Mouse (Mus musculus): ENCODE results near the gene Avp.
A peak's percentile ranks its signal among the peaks of the same experiment; 100 is the strongest.
"Not testable (repeated sequence)": the region's sequence is repeated elsewhere in the genome, so short reads cannot be mapped to it uniquely, and the experiment has no call there.

The Avp gene

DNA sequence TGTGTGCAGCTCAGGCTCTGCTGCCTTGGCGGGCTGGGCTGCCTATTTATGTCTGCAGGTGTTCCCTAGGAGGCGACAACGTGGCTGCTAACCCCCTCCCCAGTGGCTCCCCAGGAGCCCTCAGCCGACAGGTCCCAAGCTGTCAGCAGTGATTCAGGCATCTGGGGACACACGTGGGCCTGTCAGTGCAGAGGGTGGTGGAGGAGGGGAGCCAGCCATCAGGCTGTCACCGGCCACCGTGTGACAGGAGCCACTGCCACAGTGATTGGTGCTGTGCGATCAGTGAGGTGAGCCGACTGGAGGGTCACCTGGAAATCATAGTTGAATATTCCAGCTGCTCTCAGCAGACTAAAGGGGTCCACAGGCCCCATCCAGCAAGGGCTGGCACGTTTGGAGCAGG is at the start of gene Avp:
Avp (minus strand) TSS at position 3 of the 400 bp plus-strand sequence.
- no peak for DNase-seq (ENCODE audit: low spot score in 2 of 2)

DNA sequence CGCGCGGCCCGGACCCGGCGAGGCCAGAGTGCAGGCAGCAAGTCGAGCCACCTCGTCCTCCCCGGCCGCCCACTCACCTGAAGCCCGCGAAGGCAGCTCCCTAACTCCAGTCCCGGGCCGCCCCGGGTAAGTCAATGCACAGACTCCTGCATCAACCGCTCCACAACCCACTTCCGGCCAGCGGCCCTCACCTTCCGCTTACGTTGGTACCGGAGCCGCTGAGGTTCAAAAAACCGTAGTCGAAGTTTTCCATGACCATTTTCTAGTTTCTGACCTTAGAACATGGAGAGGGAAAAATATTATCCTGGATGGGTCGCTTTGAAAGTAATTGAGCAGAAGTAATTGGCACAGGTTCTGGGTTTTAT is 47.5 kb upstream of the Avp start, which contains the start of the genes Fastkd5 and Ubox5:
Fastkd5 (minus strand) TSS at position 189 of the 365 bp plus-strand sequence.
Ubox5 (minus strand) TSS at position 200 of the 365 bp plus-strand sequence.
- DNase-seq (ENCODE audit: low spot score in 2 of 2): peak; percentile 89 to 93

DNA sequence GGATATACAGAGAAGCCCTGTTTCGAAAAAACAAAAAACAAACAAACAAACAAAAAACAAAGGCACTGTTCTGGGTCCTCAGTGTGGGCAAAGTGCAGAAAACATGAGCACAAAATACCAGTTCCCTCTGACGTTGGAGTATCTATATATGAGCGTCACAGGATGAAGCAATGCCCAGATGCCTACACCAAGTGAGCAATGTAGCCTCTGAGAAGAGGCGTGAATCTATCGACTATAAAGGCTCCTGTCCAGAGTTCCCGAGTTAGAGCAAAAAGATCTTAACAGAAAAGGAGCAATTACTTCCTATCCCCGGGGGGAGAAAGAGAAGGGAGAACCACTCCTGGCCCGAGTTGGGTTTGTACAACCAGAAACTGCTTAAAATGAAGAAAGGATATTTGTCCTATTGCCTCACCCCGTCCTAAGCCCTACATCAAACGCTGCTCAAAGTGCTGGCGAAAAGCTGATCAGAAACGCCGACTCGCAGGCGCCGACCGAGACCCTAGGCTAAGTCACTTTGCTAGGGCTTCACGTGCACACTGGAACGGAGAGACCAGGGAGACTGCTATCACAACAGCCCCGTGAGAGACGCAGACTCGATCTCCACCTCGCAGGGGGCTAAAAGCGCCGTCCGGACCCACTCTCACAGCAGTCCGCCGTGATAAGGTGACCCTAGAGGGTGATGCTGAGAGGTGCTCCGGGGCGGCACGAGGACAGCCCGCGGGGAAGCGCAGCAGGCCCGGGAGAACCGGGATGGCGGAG is 46.9 kb upstream of the Avp start:
- DNase-seq (ENCODE audit: low spot score in 2 of 2): no peak

DNA sequence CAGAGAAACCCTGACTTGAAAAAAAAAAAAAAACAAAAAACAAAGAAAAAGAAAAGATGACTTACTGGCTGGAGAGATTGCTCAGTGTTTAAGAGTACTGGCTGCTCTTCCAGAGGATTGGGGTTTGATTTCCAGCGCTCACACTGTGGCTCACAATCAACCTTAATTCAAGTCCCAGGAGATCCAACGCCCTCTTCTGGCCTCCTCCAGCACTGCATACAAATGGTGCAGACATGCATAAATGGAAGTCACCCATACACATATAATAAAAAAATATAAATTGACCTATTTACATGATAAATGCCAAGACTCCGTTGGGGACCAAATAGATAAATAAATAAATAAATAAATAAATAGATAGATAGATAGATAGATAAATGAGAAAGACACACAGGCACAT is 46.1 kb upstream of the Avp start:
- no peak for DNase-seq (ENCODE audit: low spot score in 2 of 2)

DNA sequence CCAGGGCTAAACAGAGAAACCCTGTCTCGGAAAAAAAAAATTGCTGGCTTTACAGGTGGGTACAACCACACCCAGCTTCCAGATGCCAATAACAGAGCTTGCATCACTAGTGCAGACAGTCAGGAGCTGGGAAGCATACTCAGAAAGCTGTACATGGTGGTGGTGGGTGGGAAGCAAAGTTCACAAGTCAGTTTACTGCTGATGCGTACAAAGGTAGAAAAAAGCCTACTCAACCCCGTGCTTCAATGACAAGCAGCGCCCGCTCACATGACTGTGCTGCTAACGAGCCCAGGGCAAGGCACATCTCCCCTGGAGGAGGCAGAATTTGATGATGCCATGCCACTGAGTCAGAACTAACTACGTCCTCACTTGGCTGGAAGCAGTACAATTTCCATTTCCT is 36.6 kb upstream of the Avp start:
- no peak for DNase-seq (ENCODE audit: low spot score in 2 of 2)

DNA sequence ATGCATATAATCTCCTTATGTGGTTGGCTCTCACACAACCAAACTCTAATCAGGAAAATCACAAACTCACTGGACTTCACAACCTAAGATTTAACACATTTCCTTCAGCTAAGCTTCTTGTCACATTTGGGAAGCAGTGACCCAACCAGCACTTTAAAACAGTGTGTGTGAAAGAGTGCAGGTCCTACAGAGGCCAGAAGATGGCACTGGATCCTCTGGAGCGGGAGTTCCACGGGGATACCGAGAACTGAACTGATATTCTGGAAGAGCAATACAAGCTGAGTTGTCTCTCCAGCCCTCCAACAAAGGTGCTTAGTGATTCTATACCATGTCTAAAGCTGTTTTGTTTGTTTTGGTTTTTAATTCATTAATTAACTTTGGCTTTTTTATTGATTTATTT is 30.7 kb upstream of the Avp start:
- no peak for DNase-seq (ENCODE audit: low spot score in 2 of 2)

DNA sequence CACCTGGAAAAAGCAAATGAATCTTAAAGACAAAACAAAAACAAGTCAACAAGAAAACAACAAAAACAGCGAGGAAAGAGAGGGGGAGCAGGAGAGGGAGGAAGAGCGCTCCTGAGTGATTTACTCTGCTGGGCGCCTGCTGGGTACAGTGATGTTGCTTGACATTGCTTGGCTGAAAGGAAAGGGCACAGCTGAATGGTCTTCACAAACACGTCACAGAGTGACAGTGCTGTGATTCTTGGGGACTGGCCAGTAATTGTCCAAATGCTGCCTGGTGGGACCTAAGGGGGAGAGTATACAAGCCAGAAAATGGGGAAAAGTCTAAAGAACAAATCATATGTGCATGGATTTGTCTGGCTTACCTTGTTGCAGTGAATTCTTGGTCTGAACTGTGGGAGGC is 19.8 kb upstream of the Avp start:
- DNase-seq (ENCODE audit: low spot score in 2 of 2): no peak

DNA sequence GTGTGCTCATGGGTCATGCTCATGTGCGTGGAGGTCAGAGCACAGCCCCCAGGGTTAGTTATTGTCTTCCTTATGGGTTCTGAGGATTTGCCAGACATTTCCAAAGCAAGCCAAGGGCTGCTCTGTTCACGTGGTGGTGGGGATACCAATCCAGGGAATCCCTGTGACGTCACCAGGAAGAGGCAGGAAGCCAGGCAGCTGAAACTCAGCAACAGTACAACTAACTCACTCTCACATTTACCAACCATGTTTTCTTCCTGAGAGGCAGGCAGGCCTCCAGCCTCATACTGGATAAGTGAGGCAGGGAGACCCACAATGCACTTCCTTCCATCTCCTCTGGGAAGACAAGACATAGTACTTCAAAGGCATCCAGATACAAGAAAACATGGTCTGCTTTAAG is 16.0 kb upstream of the Avp start:
- no peak for DNase-seq (ENCODE audit: low spot score in 2 of 2)

DNA sequence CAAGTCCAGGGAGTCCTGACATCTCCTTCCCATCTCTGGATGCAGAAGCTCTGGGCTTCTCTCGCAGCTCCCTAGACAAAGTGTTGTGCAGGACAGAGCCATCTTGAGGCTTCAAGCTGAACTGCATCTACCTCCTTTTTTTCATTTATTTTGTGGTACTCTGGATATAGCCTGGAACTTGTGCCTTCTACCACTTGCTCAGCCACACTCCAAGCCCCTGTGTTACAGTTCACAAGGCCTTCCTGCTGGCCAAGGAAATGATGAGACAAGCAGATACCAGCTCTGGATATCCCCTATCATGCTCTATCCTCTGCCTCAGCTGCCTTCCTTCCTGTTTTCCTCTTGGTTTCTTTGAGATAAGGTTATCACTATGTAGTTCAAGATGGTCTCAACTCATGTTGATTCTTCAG is 15.3 kb upstream of the Avp start:
- no peak for DNase-seq (ENCODE audit: low spot score in 2 of 2)

DNA sequence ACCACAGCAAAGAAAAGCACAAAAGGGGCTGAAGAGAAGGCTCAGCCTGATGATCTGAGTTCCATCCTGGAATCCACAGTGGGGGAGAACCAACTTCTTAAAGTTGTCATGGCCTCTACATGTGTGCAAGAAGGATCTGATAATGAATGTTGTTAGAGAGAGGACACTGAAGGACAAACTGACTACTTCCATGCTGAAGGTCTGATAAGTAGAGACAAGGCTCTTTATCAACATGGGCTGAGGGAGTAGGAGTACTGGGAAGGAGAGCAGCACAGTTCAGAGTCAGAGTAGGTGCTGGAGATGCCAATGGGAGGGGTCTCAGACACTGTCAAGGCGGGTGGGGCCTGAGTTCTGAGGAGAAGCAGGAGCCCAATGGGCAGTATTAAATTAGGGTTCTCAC is 13.2 kb upstream of the Avp start:
- DNase-seq (ENCODE audit: low spot score in 2 of 2): no peak

DNA sequence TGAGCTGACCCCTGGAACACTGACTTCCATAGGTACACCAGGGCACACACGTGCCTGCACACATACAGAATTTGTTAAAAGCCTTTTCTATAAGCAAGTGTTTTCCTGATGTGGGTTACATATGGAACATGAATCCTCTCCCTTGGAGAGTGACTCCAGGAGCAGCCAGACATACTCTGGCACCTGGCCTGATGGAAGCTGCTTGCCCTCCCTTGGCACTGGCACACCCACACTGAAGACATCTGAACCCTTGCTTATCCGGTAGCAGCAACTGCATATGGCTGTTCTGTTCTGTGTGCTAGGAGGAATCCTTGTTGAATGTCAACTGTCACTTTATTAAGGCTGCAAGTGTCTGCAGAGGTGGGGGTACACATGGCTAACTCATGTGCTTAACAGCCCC is 8.7 kb upstream of the Avp start:
- DNase-seq (ENCODE audit: low spot score in 2 of 2): no peak

DNA sequence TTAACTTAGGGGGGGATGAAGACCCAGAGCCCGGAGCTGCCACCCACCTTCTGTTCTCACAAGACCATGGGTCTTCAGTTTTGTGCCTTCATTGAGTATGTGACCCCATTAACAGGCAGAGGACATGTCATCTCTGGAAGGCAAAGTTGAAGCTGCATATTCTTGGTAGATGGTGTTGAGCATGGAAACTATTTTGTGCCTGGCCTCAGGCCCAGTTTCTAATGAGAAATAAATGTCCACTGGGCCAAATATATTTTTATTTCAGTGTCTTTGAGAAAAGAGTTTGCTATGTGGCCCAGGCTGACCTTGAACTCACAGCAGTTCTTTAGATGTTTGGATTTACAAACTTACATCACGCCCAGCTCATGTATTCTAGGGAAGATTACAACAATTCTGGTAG is 7.4 kb upstream of the Avp start:
- no peak for DNase-seq (ENCODE audit: low spot score in 2 of 2)

DNA sequence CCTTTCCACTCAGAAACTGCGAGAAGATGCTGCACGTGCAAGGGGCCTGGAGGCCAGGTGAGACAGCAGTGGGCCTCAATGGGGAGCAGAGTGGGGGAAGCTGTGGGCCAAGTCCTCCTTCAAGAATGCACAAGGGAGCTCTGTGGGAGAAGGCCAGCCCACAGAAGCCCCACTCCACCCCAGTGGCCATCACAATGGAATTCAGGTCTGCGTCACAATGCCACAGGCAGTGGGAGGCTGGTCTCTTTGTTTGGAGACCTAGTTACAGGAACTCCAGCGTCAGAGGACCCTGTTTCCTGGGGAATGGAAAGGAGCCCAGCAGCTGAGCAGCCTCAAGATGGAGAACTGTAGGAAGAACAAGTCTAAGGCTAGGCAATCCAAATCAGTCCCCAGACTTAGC is 6.8 kb upstream of the Avp start:
- no peak for DNase-seq (ENCODE audit: low spot score in 2 of 2)

DNA sequence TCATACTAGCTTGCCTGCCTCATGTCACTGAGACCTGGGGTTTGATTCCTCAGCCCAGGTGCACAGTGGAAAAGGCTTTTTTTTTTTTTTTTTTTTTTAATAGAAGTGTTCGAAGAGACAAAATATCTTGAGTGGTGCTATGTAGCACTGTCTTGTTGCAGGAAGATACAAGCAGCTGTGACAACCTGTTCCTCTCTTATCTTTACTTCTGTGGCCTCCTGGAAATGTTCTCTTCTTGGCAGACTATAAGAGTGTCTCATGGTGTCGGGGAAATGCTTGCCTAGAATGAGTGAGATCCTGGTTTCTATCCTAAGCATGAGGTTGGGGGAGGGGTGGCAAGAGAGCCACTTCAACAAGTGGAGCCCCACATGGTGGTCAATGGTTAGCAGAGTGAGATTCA is 6.0 kb upstream of the Avp start:
- no peak for DNase-seq (ENCODE audit: low spot score in 2 of 2)

DNA sequence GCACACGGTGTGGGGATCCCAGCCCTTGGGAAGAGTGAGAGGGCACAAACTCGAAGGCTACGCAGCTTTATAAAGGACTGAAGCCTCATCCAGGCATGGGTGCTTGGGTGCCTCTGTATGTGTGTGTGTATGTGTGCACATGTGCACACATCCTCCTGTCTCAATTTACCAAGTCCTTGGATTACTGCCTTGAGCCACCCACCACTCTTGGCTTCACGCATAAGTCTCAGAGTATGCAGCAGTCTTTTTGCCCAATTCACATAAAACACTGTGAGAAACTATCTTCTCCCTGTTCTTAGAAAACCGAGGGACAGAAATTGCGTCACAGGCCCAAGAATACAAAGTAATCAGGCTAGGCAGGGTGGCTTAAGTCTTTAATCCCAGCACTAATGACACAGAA is 3.7 kb upstream of the Avp start:
- DNase-seq (ENCODE audit: low spot score in 2 of 2): no peak

DNA sequence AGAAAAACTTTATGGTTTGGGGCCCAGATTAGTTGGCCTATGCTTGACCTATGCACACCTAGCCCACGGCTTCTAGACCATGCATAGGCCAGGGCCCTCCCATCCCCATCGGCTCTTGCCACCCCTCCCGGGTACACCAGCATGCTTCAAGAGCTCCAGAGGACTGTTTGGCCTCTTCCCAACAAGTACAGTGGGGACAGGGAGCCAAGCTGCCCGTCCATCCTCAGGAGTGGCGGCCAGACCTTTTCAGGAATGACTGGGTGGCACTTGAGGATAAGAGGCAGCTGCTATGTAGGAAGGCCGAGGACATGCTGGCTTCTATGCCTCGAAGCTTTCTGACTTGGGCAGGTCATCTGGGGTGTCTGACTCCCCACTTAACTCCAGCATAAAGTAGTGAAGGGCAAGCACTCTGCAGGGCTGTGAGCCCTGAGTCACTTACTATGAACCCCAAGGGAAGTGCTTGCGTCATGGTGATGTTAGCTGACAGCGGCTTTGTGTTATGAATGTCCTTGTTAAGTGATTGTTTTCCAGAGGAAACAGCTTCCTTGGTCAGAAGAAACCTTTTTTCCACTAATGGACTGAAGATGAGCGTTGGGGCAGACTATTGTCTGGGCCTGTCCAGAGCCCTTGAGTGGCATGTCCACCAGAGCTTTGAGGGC is 1.7 kb upstream of the Avp start:
- no peak for DNase-seq (ENCODE audit: low spot score in 2 of 2)

DNA sequence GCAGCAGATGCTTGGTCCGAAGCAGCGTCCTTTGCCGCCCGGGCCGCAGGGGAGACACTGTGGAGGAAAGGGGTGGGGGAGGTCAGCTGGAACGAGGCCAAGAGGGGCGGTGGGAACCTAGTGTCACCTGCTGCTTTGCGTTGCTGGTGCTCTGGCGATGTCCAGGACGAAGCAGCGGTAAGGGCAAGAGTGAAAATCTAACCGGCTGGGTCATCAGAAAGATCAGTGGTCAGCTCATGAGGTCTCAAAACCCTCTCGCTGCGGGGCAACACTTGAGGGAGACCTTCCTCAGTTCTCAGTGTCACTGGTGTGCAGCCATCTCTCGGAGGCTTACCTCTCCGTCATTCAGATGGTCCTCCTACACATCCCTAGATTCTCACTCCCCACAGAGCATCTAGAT is 1.2 kb downstream of the Avp start:
- DNase-seq (ENCODE audit: low spot score in 2 of 2): no peak

DNA sequence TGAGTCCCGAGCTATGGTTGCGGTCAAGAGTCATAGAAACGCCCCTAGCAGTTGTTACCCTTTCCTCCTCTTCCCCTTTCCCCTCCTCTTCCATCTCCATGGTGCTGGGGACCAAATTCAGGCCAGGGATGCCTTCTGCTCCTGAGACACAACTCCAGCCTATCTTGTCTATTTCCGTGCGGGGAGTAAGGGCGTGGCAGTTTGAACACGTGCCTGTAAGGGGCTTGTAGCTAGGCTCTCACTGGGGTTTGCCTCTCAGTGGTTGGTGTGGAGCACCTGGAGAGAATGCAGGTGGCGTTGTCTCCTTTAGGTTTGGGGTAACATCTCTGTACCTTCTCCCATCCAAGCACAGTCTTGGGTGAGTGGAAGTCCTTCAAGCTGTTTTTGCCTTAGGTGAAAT is 2.6 kb downstream of the Avp start:
- no peak for DNase-seq (ENCODE audit: low spot score in 2 of 2)

DNA sequence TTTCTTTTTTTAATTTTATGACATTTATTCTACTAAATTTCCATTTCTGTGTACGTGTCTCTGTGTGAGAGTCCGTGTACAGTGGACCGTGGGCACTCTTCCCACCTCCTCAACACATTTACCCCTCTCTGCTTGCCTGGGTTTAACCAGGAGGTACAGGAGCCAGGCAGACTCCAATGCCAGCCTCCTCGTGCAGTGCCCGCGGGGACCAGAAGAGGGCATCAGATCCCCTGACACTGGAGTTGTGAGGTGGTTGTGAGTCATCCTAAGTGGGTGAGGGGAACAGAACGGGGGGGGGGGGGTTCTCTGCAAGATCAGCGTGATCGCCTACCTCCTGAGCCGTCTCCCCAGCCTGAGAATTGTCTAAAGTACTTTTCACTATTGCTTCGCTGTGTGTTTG is 4.2 kb downstream of the Avp start:
- DNase-seq (ENCODE audit: low spot score in 2 of 2): peak; percentile 53 to 65

DNA sequence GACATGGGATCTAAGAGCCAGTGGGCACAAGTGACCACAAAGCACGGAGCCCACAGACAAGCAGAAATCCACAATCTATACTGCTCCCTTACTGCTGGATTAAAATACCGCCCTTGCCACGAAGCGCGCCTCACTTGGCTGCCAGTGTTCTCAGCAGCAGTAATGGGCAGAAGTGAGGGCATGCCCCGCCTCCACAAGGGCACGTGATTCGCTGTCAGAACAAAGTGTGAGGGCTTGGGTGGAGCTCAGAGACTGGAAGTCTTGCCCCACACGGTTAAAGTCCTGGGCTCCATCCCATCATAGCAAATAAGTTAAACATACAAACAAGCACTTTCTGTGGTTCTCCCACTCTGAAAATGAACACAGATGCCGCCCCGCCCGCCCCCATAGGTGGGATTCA is 4.7 kb downstream of the Avp start:
- DNase-seq (ENCODE audit: low spot score in 2 of 2): no peak

DNA sequence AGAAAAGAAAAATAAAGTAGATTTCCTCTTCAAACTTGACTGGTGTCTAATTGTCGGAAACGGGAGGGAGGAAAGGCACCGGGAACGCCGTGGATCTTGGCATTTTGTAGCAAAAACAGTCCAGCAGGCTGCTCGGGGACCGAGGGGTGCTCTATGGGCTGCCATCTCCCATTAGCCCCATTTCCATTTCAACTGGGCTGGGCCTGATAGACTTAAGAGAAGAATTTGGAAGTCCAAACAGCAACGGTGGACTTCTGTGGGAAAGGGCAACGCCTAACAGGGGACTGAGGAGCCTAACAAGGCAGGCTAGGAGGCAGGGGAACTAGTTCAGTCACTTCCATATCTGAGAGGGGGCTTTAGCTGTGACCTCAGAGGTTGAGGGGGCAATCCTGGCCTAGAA is 5.3 kb downstream of the Avp start:
- no peak for DNase-seq (ENCODE audit: low spot score in 2 of 2)

DNA sequence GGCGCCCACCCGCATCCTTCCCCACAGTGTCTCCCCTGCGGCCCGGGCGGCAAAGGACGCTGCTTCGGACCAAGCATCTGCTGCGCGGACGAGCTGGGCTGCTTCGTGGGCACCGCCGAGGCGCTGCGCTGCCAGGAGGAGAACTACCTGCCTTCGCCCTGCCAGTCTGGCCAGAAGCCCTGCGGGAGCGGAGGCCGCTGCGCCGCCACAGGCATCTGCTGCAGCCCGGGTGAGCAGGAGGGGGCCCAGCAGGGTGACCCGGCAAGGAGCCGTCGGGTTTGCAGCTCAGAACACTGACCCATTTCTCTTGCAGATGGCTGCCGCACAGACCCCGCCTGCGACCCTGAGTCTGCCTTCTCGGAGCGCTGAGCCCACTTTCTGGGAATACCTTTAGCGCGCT is 5.8 kb downstream of the Avp start:
- not testable (repeated sequence) for DNase-seq (ENCODE audit: low spot score in 2 of 2)

DNA sequence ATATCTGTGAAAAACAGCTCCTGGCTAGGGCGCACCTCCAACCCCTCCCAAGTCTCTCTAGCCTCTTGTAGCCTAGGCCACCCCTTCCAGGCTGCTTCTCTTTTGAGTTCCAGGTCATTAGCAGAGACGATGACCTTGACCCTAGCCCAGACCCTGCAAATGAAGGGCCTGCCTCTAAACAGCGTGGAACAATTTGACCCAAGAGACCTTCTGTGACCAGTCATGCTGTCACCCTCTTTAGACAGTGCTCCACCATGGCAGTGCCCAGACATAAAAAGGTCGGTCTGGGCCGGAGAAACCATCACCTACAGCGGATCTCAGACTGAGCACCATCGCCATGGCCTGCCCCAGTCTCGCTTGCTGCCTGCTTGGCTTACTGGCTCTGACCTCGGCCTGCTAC is 6.5 kb downstream of the Avp start, which contains the start of gene Oxt:
Oxt (plus strand) TSS at position 301 of the 400 bp plus-strand sequence.
- no peak for DNase-seq (ENCODE audit: low spot score in 2 of 2)

DNA sequence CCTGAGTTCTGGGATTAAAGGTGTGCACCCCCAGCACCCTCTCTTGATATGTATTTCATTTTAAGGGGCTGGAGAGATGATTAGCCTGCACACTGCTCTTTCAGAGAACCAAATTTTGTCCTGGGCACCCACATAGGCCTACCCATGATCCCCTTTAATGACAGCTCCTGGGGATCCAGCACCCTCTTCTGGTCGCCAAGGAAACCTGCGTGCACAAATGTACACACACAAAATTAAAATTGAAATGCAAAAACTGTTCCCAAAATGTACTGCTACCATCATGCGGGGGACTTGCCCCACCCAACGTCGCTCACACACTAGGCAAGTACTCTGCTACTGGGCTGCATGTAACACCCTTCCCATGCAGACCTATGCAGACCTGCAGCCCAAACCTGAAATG is 7.4 kb downstream of the Avp start:
- no peak for DNase-seq (ENCODE audit: low spot score in 2 of 2)

All from frontal cortex, postnatal 25 days (tissue).